Mouse (Mus musculus) heart, postnatal 0 days (tissue): ENCODE measurements around the gene Prss16. TPM values are rescaled to one million over a fixed set of nuclear protein-coding genes. Genes with fewer than 3 reads are reported as not detected.

Experiments used
- ATAC-seq: fragments of 200-750 bp; cut with Nextera tagmentation; 2 replicates; pipeline ENCODE4 v1.8.0; 2017; ENCODE audit warnings: low read depth, moderate number of reproducible peaks, moderate library complexity; ENCODE audit not compliant: insufficient read depth
- DNase-seq: peaks from one replicate; pipeline ENCODE4 v3.0.0-alpha.2; 2016; ENCODE audit warnings: low spot score
- H3K27ac ChIP-seq: fragments of 300-500 bp; sonication (generic); 2 replicates; pipeline ENCODE4 v1.5.1; 2014; ENCODE audit warnings: low read depth, mild to moderate bottlenecking
- H3K27me3 ChIP-seq: fragments of 300-500 bp; sonication (generic); 2 replicates; pipeline ENCODE4 v1.6.1; 2014; ENCODE audit warnings: low read length, mixed read lengths; ENCODE audit not compliant: control insufficient read depth, insufficient read depth
- H3K36me3 ChIP-seq: fragments of 300-500 bp; sonication (generic); replicated peaks from 2 replicates; pipeline ENCODE4 v1.6.1; 2014; ENCODE audit warnings: low read length, mixed read lengths; ENCODE audit not compliant: control insufficient read depth, insufficient read depth
- H3K4me1 ChIP-seq: fragments of 300-500 bp; sonication (generic); 2 replicates; pipeline ENCODE4 v1.6.1; 2014; ENCODE audit warnings: antibody characterized with exemption; ENCODE audit not compliant: control insufficient read depth, insufficient read depth
- H3K4me2 ChIP-seq: fragments of 300-500 bp; sonication (generic); 2 replicates; pipeline ENCODE4 v1.6.1; 2014; ENCODE audit warnings: low read depth, mild to moderate bottlenecking, low read length, moderate library complexity
- H3K4me3 ChIP-seq: fragments of 300-500 bp; sonication (generic); 2 replicates; pipeline ENCODE4 v1.5.1; 2014; ENCODE audit warnings: low read depth, low read length
- H3K9ac ChIP-seq: fragments of 300-500 bp; sonication (generic); replicated peaks from 2 replicates; pipeline ENCODE4 v1.6.1; 2014; ENCODE audit warnings: low read depth, low read length, mixed read lengths
- H3K9me3 ChIP-seq: fragments of 300-500 bp; sonication (generic); replicated peaks from 2 replicates; pipeline ENCODE4 v1.6.1; 2016; ENCODE audit warnings: low read length; ENCODE audit not compliant: control insufficient read depth
- CTCF ChIP-seq: IDR thresholded peaks from 2 replicates; pipeline ENCODE4 v1.5.1; 2016; ENCODE audit warnings: antibody characterized with exemption, control low read depth, low read depth
- EP300 ChIP-seq: IDR thresholded peaks from 2 replicates; pipeline ENCODE4 v1.6.1; 2016; ENCODE audit warnings: antibody characterized with exemption, low read depth
- WGBS: fragments of 180-500 bp; shearing (Covaris S2); extraction: QIAGEN DNeasy Blood & Tissue Kit; methylation state at CpG from one replicate; pipeline ENCODE4 v1.1.7; 2014; 5-methylcytosine and 5-hydroxymethylcytosine counted together
- polyA plus RNA-seq: library from polyadenylated mRNA; unstranded; fragments of >200 nt; fragmentation: Nextera tagmentation; extraction: Ambion mirVana; gene quantifications from 2 replicates; pipeline ENCODE4 v1.2.1, GENCODE M21; 2015
- total RNA-seq: library from RNA; depleted of rRNA; stranded (reverse); fragments of >200 nt; gene quantifications from 2 replicates; pipeline ENCODE4 v1.2.3, GENCODE M21; 2014; ENCODE audit warnings: low replicate concordance

The Prss16 gene
- total and polyA plus RNA-seq, 2 experiments from 2014 or later = 0.05 TPM; not detected in 1

DNA sequence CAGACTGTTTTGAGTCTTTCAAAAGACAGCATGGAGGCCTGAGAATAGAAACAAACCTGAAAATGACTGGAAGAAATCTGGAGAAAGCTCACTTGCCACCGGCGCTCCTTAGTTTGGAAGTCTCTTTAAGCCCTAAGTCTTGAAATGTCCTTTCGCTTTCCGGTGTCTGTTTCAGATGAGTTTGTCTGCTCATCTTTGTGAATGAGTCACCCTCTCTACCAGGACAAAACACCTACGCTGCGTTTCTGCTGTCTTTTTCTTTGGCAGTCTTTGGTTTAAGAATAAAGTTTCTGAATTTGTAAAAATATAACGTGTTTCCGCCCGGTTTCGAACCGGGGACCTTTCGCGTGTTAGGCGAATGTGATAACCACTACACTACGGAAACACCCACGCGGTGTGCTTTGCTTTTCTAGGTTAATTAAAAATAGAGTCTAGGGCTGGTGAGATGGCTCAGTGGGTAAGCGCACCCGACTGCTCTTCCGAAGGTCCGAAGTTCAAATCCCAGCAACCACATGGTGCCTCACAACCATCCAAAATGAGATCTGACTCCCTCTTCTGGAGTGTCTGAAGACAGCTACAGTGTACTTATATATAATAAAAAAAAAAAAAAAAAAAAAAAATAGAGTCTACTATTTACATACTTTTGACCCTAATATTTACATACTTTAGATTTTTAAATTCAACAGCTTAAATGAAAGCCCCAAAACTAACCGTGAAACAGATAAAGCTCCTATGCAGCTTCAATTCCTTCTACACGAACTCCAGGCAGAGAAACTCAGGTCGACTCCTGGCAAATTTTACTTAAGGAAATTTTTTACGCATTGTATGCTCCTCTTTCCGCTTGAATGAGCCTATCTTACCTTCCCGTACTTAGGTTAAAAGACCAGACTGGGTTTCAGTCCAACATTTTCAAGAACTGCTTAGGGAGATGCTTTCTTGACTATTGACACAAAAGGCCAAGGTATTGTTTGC is 6.2 kb upstream of the Prss16 start:
- no peak for DNase-seq
- Histone ChIP-seq H3K4me3 (peak overlapping the region; percentile 30; the same call in 1 of the 2 replicates), H3K27ac (no peak overlapping the region), H3K4me1 (0 out of 2 replicates have a peak, but pooled peaks cover 2% of the 10 kb centered on the region), H3K9ac (no peak overlapping the region), H3K36me3 (no peaks in the 10 kb centered on the region), H3K9me3 (no peaks in the 10 kb centered on the region), H3K27me3 (peaks cover 49% of the 10 kb centered on the region), H3K4me2 (peak overlapping the region; percentile 2; the same call in 1 of the 2 replicates)
- WGBS = 18% methylated on average over 27 of the region's 27 CpGs
- peak; percentile 79 for ATAC-seq
- TF ChIP-seq EP300 (no peak), CTCF (no peak)

DNA sequence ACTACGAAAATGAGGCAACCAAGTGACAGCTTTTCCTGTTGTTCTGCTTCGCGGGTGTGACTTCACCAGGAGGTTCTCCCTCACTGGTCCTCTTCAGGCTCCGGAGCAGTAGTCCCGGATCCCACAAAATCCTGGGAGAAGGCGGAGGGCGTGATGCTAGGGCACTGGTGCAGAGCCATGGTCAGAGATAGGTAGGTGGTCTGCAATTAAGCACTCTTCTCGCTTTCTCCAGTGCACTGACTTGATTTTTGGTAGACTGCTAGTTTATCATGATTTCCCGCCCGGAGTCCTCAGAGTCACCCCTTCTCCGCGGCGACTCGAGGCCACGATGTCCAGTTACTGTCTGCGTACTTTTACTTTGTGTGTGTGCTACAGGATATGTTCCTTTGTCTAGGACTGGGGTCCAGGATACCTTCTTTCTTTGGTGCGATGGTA is 4.9 kb upstream of the Prss16 start:
- Histone ChIP-seq H3K9me3 (no peaks in the 10 kb centered on the region), H3K4me3 (peak overlapping the region; percentile 30), H3K9ac (no peak overlapping the region), H3K4me1 (no peaks in the 10 kb centered on the region), H3K27me3 (peaks cover 62% of the 10 kb centered on the region), H3K4me2 (peak overlapping the region; percentile 35), H3K27ac (no peak overlapping the region), H3K36me3 (no peaks in the 10 kb centered on the region)
- no peak for TF ChIP-seq EP300
- TF ChIP-seq CTCF = no peak
- 10% methylated on average over 17 of the region's 17 CpGs for WGBS
- ATAC-seq = no peak
- DNase-seq = no peak

GRCm38 (mm10) chr13:22013716-22014115 is 4.2 kb upstream of the Prss16 start:
- Histone ChIP-seq H3K4me3 (peak overlapping the region; percentile 30), H3K9me3 (no peaks in the 10 kb centered on the region), H3K4me1 (no peaks in the 10 kb centered on the region), H3K4me2 (no peak overlapping the region), H3K27me3 (peaks cover 70% of the 10 kb centered on the region), H3K36me3 (no peaks in the 10 kb centered on the region), H3K9ac (no peak overlapping the region), H3K27ac (no peak overlapping the region)
- DNase-seq = no peak
- ATAC-seq = no peak
- no peak for TF ChIP-seq CTCF
- no peak for TF ChIP-seq EP300
- WGBS = 25% methylated on average over 13 of the region's 13 CpGs

- peaks cover 6% of the 10 kb centered on the region for H3K4me1 ChIP-seq
- WGBS = 82% methylated on average over 3 of the region's 3 CpGs
- TF ChIP-seq CTCF = no peak
- no peak for TF ChIP-seq EP300
- no peak for DNase-seq
- H3K4me2 ChIP-seq = no peak overlapping the region
- H3K9ac ChIP-seq = no peak overlapping the region
- no peak for ATAC-seq
- H3K4me3 ChIP-seq = no peak overlapping the region
- H3K27me3 ChIP-seq = peaks cover 93% of the 10 kb centered on the region
- H3K9me3 ChIP-seq = no peaks in the 10 kb centered on the region
- H3K36me3 ChIP-seq = no peaks in the 10 kb centered on the region
- no peak overlapping the region for H3K27ac ChIP-seq
These were observed 835 bp downstream of the Prss16 start for GRCm38 (mm10) chr13:22008707-22009106.

- Histone ChIP-seq H3K9ac (no peak overlapping the region), H3K9me3 (no peaks in the 10 kb centered on the region), H3K4me3 (no peak overlapping the region), H3K36me3 (no peaks in the 10 kb centered on the region), H3K27me3 (peaks cover 95% of the 10 kb centered on the region), H3K4me2 (no peak overlapping the region), H3K27ac (no peak overlapping the region), H3K4me1 (peaks cover 6% of the 10 kb centered on the region)
- no peak for ATAC-seq
- TF ChIP-seq CTCF (no peak), EP300 (no peak)
- no peak for DNase-seq
- 56% methylated on average over 7 of the region's 7 CpGs for whole genome bisulfite sequencing
These were observed 1.7 kb downstream of the Prss16 start for GRCm38 (mm10) chr13:22007872-22008271.

GRCm38 (mm10) chr13:22007121-22007510 is 2.4 kb downstream of the Prss16 start:
- Histone ChIP-seq H3K9me3 (no peaks in the 10 kb centered on the region), H3K4me3 (peak overlapping the region; percentile 70), H3K9ac (no peak overlapping the region), H3K27ac (no peak overlapping the region), H3K4me1 (peaks cover 6% of the 10 kb centered on the region), H3K36me3 (no peaks in the 10 kb centered on the region), H3K27me3 (peaks cover 95% of the 10 kb centered on the region), H3K4me2 (peak overlapping the region; percentile 97)
- TF ChIP-seq EP300 (no peak), CTCF (no peak)
- WGBS = 6% methylated on average over 18 of the region's 18 CpGs
- no peak for DNase-seq
- no peak for ATAC-seq
